Mouse (Mus musculus): ENCODE measurements around the gene Ptges2. TPM values are rescaled to one million over a fixed set of nuclear protein-coding genes. Genes with fewer than 3 reads are reported as not detected.

Ptges2 gene
- total and polyA plus RNA-seq, 3 experiments, result 30.4 to 396 (median 47.0) TPM

DNA sequence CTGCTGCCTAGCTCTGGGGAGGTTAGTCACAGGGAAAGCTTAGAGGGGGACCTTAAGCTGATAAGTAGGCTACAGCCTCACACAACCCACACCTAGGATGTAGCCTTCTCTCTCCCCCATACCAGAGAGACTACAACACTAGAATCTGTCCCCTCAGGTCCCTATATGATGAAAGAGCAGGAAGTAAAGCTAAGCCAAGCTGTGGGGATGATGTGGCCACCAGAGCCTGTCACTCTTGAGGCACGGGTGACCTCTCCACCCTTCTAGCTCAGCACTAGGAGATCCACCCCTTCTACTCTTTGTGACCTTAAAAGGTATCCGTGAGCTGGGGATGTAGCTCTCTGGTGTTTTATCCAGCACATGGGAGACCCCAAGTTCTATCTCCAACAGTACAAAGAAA lies 6.5 kb upstream of the Ptges2 start:
- H3K9ac ChIP-seq (ENCODE audit: control insufficient read depth, low read depth, low read length, poor library complexity, severe bottlenecking), result no peak overlapping the region

GRCm38 (mm10) chr2:32390871-32391270 lies 4.8 kb upstream of the Ptges2 start:
- Histone ChIP-seq H3K27me3 (ENCODE audit: control insufficient read depth in 1 of 2, insufficient read depth in 2 of 2, low read length in 2 of 2) (peaks cover 2 to 3% of the 10 kb centered on the region in 2 experiments; a peak in 3 of 4 replicates), H3K27ac (ENCODE audit: control insufficient read depth, low read depth, low read length) (no peak overlapping the region), H3K36me3 (ENCODE audit: control insufficient read depth in 1 of 2, insufficient read depth in 2 of 2, low read length in 2 of 2) (no peaks in the 10 kb centered on the region), H3K9ac (ENCODE audit: control insufficient read depth, low read depth, low read length, poor library complexity, severe bottlenecking) (no peak overlapping the region), H3K79me2 (ENCODE audit: control insufficient read depth, insufficient read depth, low read length, poor library complexity) (no peaks in the 10 kb centered on the region; the same call in 1 of the 2 replicates), H3K4me3 (ENCODE audit: control insufficient read depth in 1 of 2, insufficient read depth in 1 of 2, low read depth in 2 of 2, low read length in 2 of 2) (no peak overlapping the region), H3K4me1 (ENCODE audit: control insufficient read depth in 1 of 2, insufficient read depth in 2 of 2, low read length in 2 of 2) (no peaks in the 10 kb centered on the region), H3K9me3 (replicated peaks; ENCODE audit: insufficient read depth, low read length) (no peaks in the 10 kb centered on the region)
- no peak for TF ChIP-seq KAT2A (conservative IDR thresholded peaks at IDR 0.05; ENCODE audit: low read depth, low read length)
- TF ChIP-seq NELFE (IDR thresholded peaks at IDR 0.05; ENCODE audit: low read depth, low read length), result no peak
- TF ChIP-seq E2F4 (IDR thresholded peaks at IDR 0.05; ENCODE audit: borderline replicate concordance, low read depth, low read length), result no peak
- TF ChIP-seq NRF1 (IDR thresholded peaks at IDR 0.05; ENCODE audit: insufficient read depth, low read depth, low read length, poor library complexity, severe bottlenecking), result no peak
- TF ChIP-seq BHLHE40 (IDR thresholded peaks at IDR 0.05; ENCODE audit: borderline replicate concordance, low read depth, low read length), result no peak
- no peak for TF ChIP-seq ZC3H11A (IDR thresholded peaks at IDR 0.05; ENCODE audit: low read depth, low read length)
- no peak for TF ChIP-seq MXI1 (IDR thresholded peaks at IDR 0.05; ENCODE audit: low read depth, low read length)
- TF ChIP-seq ZNF384 (IDR thresholded peaks at IDR 0.05; ENCODE audit: low read depth, low read length), result no peak
- no peak for TF ChIP-seq RAD21 (IDR thresholded peaks at IDR 0.05; ENCODE audit: low read depth, low read length)
- DNase-seq (ENCODE audit: low read depth, low spot score), result no peak

More for the DNA sequence above, 6.5 kb upstream of the Ptges2 start:
- no peaks in the 10 kb centered on the region for H3K79me2 ChIP-seq (ENCODE audit: control insufficient read depth, insufficient read depth, low read length, poor library complexity)
- H3K9me3 ChIP-seq (replicated peaks; ENCODE audit: insufficient read depth, low read length), result no peaks in the 10 kb centered on the region
- TF ChIP-seq E2F4 (IDR thresholded peaks at IDR 0.05; ENCODE audit: borderline replicate concordance, low read depth, low read length) (no peak), UBTF (IDR thresholded peaks at IDR 0.05; ENCODE audit: borderline replicate concordance, insufficient read depth, low read depth, low read length) (no peak), NRF1 (IDR thresholded peaks at IDR 0.05; ENCODE audit: insufficient read depth, low read depth, low read length, poor library complexity, severe bottlenecking) (no peak), TAL1 (IDR thresholded peaks at IDR 0.05; ENCODE audit: low read length) (no peak), MYB (IDR thresholded peaks at IDR 0.05; ENCODE audit: low read depth, low read length) (no peak), JUND (IDR thresholded peaks at IDR 0.05; ENCODE audit: low read depth, low read length) (no peak), TBP (IDR thresholded peaks at IDR 0.05; ENCODE audit: low read depth, low read length) (no peak), ELF1 (IDR thresholded peaks at IDR 0.05; ENCODE audit: low read depth, low read length) (no peak), CHD2 (IDR thresholded peaks at IDR 0.05; ENCODE audit: low read length) (no peak), MAZ (IDR thresholded peaks at IDR 0.05; ENCODE audit: low read depth, low read length) (no peak), ZMIZ1 (IDR thresholded peaks at IDR 0.05; ENCODE audit: low read depth, low read length) (no peak), RCOR1 (IDR thresholded peaks at IDR 0.05; ENCODE audit: low read depth, low read length) (no peak), ZC3H11A (IDR thresholded peaks at IDR 0.05; ENCODE audit: low read depth, low read length) (no peak), SIN3A (IDR thresholded peaks at IDR 0.05; ENCODE audit: low read length) (no peak)
- no peak overlapping the region for H3K27ac ChIP-seq (ENCODE audit: control insufficient read depth, low read depth, low read length)
- peaks cover 2 to 3% of the 10 kb centered on the region in 2 experiments; a peak in 3 of 4 replicates for H3K27me3 ChIP-seq (ENCODE audit: control insufficient read depth in 1 of 2, insufficient read depth in 2 of 2, low read length in 2 of 2)
- no peaks in the 10 kb centered on the region for H3K36me3 ChIP-seq (ENCODE audit: control insufficient read depth in 1 of 2, insufficient read depth in 2 of 2, low read length in 2 of 2)
- H3K4me1 ChIP-seq (ENCODE audit: control insufficient read depth in 1 of 2, insufficient read depth in 2 of 2, low read length in 2 of 2), result no peaks in the 10 kb centered on the region
- no peak overlapping the region for H3K4me3 ChIP-seq (ENCODE audit: control insufficient read depth in 1 of 2, insufficient read depth in 1 of 2, low read depth in 2 of 2, low read length in 2 of 2)
- no peak for DNase-seq (ENCODE audit: low read depth, low spot score)

Measured in MEL (cell line).